Mouse (Mus musculus) ZHBTc4 (cell line): Measurements from ENCODE around the gene Zfp811.
"Not testable (repeated sequence)": the region's sequence is repeated elsewhere in the genome, so short reads cannot be mapped to it uniquely, and the experiment has no call there.

Experiments used
- DNase-seq: peaks from one replicate; pipeline ENCODE4 v3.0.0-alpha.2; 2011; ENCODE audit warnings: low read depth, low spot score

The Zfp811 gene

DNA sequence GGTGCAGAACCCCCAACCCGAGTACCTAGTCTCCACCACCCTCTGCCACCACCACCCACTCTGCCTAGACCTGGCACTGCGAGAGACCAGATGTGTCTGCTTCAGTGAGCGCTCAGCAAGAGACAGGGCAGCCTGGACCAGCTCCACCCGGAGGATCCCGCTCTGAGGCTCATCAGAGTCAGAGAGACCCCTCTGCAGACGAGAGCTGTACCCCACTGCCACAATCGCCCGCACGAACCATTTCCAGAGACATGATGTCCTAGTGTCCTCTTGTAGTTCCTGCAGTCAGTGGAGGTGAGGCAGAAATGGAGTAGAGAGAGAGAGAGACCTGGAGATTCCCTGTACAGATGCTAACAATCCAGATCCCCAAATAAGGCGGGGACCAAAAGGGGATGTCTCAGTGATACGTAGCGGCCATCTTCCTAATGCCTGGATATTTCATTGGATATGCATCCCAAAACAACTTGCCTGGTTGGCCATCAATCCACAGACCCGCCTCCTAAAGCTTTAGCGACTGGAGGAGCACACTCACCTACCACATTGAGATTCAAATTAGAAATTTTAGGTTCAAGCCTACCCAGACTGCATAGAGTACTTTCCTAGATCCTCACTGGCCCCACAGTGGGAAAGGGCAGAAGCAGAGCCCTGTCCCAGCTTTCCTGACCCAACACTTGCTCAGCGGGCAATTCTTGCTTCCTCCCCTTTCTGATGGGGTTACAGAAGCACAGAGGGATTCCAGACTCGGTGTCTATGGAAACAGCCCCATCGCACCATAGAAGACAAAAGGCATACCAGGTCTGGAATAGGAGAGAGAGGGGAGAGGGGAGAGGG is at the start of gene Zfp811:
TSS of gene Zfp811 (minus strand) at position 388 of the 831 bp plus-strand sequence.
- DNase-seq = peak; percentile 94

DNA sequence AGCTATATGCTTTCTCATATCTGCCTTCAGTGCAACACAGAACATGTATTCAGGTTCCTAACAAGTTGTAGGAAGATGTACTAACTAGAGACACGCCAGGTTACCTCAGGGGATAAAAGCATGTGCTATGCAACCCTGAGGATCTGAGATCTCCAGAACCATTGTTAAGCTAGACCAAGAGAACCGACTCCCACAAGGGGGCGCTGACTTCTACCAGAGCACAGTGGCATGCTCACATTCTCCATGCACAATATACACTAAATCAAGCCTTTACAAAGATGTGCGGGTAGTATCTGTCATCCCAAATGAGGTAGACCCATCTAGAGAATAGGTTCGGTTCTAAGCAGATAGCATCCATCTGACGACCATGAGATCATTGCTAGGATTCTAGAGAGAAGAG is 47.0 kb upstream of the Zfp811 start:
- not testable (repeated sequence) for DNase-seq

DNA sequence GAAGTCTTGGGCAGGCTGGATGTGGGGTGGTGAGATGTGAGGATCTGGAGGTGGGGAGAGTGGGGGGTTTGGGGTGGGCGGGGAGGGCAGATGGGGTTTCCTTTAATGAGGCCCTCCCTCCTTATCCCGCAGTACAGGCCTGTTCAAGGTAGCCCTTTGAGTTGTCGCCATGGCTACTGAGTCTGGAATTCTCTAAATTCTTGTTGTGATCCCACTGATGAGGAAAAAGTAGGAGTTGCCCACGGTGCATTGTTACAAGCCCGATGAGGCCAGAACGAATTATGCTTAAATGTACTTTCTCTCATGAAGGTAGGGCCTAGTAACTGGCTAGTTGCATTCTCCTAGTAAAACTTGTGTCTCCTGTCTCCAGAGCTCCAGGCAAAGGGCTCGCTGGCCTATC is 41.9 kb upstream of the Zfp811 start:
- DNase-seq = peak; percentile 56

DNA sequence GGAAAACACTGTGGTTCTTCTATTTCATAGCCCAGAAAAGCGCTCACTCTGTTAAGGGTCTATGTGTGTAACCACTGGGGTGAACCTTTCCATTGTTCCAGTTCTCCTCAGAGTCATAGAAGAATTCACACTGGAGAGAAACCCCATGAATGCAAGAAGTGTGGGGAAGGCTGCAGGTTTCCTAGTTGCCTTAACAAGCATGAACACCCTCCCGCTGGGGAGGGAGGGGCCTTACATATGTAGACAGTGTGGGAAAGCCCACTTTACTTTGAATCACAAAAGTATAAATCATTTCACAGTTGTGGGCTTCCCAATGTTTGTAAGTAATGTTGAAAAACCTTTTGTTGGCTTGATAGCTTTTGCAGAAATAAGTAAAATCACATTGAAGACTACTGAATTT is 31.7 kb upstream of the Zfp811 start:
- peak; percentile 51 for DNase-seq

DNA sequence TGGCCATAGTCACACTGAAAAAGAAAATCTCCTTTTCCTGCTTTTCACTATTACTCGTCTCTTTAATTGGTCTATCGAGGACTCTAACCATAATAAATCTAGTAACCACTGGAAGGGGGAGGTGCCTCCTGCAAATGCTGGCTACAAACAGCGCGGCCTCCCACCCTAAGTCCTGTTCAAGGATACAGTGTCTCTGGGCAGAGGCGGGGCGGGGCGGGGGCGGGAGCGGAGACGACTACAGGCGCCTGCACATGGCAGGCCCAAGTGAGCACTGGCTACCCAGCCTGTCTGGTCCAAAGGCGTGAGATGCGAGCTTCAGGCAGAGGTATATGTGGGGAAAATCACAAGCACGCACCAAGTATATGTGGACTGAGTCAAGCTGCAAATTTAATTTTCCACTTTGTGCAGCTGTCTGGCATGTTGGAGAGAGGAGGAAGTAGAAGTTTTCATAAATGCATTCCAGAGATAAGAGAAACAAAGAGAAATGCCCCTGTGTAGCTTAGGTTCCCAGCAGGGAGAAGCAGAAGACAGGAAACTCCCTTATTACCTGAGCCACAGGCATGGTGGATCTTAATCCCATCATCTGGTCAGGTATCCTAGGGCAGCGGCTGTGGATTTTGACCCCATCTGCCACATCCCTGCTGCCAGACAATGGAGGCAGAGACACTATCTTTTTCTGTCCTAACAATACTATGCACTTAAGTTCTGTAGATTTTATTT is 29.5 kb upstream of the Zfp811 start:
- DNase-seq = peak; percentile 71

DNA sequence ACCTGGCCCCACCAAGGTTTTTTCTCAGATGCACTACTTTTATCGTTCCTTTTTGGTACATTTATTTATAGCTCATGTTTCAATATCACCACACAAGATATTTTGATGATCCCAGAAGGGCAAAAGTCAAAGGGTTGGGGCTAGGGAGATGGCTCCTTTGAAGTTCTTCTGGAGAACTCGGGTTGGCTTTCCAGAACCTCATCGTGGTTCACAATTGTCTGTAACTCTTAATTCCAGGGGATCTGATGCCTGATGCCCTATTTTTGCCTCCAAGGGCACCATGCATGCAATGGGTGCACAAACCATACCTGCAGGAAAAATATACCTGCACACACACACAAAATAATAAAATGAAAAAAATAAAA is 20.7 kb upstream of the Zfp811 start:
- no peak for DNase-seq

DNA sequence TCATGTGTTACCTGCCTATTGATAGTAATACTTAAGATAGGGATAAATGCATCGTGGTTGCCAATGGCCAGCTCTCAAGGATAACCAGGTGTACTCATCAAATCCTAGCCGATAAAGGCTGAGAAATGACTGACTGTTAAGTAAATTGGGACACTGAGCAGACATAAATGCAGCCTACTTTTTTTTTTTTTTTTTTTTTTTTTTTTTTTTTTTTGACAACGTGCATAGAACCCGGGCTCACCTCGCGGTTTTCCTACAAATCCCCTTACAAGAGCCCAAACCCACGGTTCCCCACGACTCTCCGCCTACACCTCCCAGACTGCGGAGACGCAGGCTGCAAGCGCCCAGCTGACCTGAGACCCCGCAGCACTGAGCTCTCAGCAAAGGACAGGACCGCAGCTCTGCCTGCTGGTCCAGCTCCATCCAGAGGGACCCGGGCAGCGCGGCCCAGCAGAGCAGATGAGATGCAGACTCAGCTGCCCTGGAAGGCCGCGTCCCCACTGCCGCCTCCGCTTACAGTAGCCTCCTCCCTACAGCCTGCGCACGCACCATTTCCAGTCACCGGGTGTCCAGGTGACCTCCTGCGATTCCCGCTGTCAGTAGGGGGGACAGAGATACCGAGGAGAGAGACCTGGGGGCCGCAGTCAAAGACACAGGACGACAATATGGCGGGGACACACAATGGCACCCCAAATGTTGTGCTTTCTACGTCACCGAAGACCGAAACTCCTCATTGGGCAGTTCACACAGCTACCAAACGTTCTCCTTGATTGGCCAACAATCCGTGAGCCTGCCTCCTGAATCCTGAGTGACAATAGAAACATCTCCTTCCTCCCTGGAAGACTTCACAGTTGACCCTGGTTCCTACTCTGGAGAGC is 20.0 kb upstream of the Zfp811 start, which contains the start of gene Zfp799:
TSS of gene Zfp799 (minus strand) at position 722 of the 878 bp plus-strand sequence.
- peak; percentile 84 for DNase-seq

DNA sequence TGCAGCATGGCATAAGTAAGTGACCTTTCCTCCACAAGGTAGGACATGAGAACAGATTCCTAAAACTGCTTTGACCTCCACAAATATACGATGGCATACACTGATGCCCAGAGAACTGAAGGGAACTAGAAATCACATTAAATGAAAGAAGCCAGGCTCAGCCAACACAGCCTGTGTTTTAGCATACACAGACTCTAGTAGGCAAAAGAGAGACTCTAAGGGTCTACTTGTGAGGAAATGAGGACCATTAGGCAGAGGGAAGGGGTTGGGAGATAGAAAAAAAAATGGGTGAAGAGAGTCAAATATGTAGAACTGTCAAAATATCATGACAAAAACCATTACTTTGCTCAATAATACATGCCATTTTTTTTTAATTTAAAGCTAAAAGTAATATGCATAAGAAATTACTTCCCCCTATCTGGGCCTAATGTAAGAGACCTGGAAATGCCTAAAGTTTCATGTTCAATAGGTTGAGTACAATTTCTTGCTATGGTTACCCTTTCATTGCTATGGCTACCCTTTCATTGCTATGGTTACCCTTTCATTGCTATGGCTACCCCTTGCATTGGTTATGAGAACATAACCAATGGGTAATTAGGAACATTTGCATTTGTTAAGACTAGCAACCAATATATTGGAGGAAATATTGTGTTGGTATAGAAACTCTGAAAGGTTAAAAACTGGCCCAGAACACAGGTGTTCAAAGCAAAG is 6.5 kb upstream of the Zfp811 start:
- DNase-seq = no peak

DNA sequence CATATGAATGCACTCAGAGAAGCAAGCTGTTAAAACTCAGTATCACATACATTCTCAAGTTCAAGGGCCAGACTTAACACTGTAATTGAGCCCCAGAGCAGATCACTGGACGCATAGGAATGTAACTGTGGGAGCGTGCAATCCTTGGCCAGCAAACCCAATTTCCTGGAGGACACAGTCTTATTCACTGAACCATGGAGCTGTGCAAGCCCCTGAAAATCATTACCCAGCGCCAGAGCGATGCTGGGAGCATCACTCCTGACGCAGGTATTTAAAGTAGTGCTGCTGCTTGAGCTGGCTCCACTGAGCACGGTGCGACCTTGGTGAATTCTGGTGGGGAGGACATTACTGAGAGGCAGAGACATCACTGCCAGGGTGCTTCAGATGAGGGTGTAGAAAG is 4.4 kb upstream of the Zfp811 start:
- no peak for DNase-seq

DNA sequence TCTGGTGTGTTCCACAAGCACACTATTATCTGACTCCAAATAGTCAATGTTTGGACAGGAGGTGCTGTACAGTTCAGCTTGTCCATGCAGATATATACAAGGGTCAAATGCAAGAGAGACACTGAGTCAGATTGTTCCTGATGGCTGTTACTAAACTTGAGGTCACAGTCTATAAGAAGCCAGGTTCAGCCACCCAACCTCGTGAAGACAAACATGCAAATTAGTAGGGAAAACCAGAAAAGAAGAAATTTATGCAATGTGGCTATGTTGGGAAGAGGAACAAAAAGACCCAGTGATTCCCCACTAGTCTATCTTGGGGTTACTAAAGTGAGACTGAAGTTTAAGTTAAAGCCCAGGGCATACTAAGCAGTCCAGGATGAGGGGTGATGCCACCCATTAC is 917 bp upstream of the Zfp811 start:
- no peak for DNase-seq

DNA sequence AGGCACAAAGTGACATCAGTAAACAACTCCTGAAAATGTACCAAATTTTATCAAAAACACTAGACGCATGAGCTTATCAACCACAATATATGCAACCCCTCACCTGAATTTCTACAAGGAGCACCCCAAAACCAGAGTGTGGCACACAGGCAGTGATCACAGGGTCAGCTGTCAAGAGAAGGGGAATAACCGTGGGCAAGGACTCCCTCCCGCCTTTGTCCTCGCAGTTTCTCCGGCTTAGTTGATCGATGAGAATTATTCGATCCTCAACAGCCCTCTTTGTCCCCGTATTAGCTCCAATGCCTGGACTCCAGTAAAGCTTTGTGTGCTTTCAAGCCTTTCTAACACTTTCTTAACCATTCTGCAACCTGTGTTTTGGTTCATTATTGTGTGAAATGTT is 810 bp downstream of the Zfp811 start:
- no peak for DNase-seq

DNA sequence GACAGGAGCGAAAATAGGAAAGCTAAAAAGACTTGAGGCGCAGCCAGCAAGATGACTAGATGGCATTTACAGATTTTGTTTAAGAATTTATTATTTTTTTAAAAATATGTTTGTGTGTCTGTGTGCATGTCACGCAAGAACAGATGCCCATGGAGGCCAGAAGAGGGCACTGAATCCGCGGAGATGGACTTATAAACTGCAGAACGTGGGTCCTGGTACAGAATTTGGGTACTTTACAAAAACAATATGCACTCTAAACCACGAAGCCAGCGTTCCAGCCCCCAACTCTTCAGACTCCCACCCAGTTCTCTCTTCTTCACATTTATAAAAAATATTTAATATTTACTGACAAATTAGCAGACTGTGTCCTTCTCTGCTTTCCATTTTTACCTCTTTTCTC is 20.5 kb downstream of the Zfp811 start:
- peak; percentile 29 for DNase-seq

DNA sequence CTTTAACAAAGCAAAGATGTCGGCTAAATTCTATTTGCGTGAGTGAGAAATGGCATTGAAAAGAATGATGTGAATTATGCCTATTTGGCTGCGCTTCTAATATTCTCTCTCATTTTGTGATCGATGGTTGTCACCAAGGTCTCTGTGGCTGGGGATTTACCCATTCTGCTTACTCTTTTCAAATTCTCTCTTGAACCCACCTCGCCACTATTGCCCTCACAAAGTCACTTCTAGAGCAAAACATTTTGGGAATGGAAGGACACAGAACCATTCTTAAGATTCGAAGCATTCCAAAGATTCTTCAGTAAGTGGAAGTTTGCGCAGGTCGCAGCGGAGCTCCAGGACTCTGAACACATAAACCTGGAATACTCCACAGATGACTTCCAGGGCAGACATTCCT is 21.2 kb downstream of the Zfp811 start:
- peak; percentile 54 for DNase-seq

DNA sequence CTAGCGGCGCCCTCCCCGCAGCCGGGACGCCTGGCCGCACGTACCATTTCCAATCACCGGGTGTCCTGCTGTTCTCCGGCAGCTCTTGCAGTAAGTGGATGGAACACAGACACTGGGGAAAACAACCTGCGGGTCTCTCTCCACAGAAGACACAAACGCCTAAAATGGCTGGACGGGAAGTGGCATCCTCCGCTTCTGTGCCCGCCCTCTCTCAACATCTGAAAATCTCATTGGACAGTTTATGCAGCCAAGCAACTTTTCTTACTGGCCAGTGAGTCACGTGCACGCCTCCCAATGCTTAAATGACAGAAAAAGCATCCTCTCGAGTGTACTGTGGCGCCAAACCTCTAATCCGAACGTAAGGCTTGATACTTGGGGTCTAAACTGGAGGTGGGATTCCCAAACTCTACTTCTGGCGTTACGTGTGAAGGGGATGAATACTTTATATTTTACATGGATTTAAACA is 21.6 kb downstream of the Zfp811 start, which contains the start of gene Zfp871:
TSS of gene Zfp871 (minus strand) at position 194 of the 466 bp plus-strand sequence.
- peak; percentile 95 for DNase-seq

DNA sequence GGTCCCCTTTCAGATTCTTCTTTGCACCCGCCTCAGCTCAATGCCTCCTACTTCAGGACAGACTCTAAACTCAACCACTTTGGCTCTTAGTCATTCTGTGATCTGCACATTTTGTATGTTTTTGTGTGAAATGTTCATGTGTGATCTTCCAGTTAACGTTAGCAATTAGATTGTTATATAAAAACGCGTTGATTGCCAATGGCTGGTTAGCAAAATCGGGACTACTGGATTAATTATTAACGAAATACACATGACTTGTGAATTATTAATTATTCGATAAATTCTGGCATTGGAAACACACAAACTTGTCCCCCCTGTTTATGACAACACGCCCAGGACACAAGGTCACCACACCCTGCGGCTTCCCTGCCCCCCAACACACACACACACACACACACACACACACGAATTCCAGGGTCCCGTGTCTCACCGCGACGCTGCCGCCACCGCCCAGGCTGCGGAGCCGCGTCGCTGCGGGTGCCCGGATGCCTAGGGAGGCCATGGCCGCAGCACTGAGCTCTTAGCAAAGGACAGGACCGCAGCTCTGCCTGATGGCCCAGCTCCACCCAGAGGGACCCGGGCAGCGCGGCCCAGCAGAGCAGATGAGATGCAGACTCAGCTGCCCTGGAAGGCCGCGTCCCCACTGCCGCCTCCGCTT is 22.2 kb downstream of the Zfp811 start:
- peak; percentile 69 for DNase-seq

DNA sequence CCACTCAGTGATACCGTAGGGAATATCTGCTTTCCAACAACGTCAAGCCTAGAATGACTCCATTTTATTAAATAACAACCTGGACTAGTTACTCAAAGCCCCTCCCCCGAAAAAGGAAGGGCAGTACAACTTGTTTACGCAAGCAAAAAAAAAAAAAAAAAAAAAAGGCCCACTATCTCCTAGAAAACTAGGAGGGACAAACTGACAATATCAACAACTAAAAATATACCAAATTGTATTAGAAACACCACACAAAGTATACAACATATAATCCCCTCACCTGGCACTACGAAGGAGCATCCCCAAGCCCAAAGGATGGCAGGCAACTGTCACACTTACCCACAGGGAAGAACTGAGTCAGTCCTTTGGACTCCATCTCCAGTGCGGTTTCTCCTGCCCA is 22.8 kb downstream of the Zfp811 start:
- DNase-seq = peak; percentile 21

DNA sequence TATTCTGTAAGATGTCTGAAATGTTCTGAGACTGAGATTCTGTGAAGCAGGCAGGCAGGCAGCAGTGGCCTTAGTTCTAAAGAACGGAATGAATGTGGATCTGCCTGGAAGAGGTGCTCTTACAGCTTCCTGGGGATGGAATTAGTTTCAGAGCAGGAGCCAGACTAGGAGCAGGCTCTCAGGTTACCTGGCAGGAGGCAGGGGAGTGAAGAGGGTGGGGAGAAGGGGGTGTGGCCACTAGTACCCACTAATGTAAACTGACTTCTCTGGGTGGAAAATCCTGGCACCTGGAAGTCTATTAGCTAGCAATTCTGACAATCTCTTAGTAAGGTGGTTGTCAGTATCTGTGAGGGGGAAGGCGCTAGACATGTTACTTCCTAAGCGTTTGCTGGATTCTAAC is 24.1 kb downstream of the Zfp811 start:
- DNase-seq = peak; percentile 17

DNA sequence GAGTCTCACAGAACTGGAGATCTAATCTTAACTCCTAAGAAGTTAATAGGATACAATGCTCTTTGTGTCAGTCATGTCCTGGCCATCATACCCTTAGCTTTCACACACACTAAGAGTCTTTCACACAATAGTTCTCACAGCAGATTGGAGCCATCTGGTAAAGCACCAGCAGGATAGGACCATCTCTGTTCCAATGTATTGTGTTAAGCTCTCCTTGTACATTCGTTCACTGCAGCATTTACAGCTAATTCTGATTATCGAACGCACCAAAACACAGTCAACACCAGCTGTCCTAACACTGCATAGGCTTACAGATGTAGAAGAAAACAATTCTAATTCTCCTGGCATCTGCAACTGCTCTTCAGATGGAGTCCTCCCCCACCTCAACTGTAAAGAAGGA is 32.2 kb downstream of the Zfp811 start:
- no peak for DNase-seq

DNA sequence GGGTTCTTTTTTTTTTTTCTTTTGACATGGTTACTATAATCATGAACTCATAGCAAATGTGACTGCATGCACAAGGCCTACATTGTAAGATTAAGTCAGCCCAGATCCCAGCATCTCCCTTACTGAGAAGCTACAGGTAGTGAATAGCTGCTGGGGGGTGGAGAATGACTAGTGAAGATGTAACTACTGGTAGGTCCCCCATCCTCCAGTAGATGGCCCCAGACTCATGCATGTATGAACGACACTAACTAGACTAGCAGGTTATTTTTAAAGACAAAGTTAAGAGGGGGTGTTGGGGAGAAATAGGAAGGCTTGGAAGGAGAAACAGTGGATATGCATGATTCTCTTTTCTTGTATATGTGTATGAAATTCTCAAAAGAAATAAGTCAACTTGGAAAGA is 38.5 kb downstream of the Zfp811 start:
- peak; percentile 50 for DNase-seq

DNA sequence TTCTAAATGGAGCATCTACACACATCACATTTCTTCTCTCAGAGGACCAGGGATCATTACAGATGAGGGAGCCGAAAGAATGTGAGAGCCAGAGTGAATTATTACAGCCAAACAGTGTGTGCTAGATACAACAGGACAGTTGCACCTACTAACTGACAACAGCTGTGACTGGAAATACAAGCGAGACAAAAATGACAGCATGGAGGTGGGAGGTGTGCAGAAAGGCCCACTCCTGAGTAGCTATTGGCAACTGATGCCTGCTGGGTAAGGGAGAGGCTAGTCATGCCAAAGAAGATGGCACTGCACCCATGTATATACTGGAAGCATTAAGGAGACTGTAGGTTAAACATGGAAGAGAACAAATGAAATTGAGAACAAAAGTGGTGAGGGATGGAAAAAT is 43.3 kb downstream of the Zfp811 start:
- DNase-seq = no peak

DNA sequence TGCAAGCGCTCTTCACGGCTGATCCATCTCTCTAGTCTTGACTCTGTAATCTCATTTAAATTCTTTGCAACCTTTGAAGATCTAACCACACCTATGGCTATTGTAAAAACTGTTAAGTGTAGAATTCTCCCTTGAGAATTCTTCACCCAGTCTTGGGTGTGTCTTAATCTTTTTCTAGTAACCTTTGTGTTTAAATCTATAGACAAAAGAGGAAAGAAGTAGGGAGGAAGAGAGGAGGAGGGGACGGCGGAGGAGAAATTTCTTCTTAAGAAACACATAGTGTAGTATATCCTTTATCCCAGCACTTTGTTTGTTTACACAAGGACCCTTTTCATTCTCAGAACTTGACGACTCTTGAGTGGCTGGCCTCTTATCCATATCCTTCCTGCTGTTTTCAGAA is 52.4 kb downstream of the Zfp811 start:
- DNase-seq = peak; percentile 87
